Mouse (Mus musculus): Measurements from ENCODE around the gene Mrrf. TPM values are rescaled to one million over a fixed set of nuclear protein-coding genes. Genes with fewer than 3 reads are reported as not detected.
"Not testable (repeated sequence)": the region's sequence is repeated elsewhere in the genome, so short reads cannot be mapped to it uniquely, and the experiment has no call there.

The Mrrf gene
- polyA plus RNA-seq, 1 experiment from 2014 or later = 21.0 TPM

DNA sequence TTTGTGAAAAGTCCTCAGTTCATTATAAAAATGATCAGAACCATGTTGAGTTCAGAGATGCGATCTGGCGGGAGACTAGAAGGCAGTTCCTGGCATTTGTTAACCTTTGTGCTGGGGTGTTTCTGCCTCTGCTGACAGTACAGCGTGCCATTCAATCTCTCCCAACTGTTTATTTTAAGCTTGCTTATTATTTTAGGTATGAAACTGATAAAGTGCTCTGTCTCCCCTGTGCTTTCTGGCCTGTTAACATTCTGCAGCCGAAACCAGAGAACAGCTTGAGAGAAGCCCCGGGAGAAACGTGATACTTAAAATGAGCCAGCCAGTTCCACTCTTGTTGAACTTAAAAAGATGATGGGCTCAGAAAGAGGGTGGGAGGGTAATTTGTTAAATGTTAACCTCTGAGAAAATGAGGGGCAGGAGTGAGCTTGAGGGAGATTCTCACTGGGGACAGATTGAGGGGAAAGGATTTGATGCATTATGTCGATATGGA lies 12.7 kb downstream of the Mrrf start:
- Histone ChIP-seq H3K4me1 (replicated peaks; ENCODE audit: control insufficient read depth, insufficient read depth) (no peaks in the 10 kb centered on the region), H3K27me3 (ENCODE audit: control insufficient read depth, insufficient read depth, low read length) (no peaks in the 10 kb centered on the region), H3K9me3 (ENCODE audit: control insufficient read depth, low read length) (no peaks in the 10 kb centered on the region), H3K27ac (replicated peaks) (no peak overlapping the region), H3K9ac (ENCODE audit: low read length) (no peak overlapping the region), H3K36me3 (ENCODE audit: control insufficient read depth, insufficient read depth, low read length) (no peaks in the 10 kb centered on the region), H3K4me3 (ENCODE audit: low read depth, low read length) (no peak overlapping the region), H3K4me2 (replicated peaks; ENCODE audit: low read depth) (no peak overlapping the region)
- DNase-seq (ENCODE audit: low spot score) (no peak), ATAC-seq (ENCODE audit: low FRiP score, low TSS enrichment) (no peak)
- WGBS = 57% methylated on average over 7 of the region's 7 CpGs
- TF ChIP-seq CTCF (IDR thresholded peaks at IDR 0.05; ENCODE audit: low read depth) (no peak), EP300 (optimal IDR thresholded peaks at IDR 0.05) (no peak)

DNA sequence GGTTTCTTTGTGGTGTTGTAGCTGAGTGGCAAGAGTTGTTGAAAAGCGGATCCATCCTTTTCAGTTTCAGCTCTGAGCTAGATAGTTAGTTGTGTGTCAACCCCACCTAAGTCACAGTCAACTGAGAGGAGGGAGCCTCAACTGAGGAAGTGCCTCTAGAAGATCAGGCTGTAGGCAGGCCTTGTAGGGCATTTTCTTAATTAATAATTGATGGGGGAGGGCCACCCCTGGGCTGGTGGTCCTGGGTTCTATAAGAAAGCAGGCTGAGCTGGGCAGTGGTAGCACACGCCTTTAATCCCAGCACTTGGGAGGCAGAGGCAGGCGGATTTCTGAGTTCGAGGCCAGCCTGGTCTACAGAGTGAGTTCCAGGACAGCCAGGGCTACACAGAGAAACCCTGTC lies 16.2 kb downstream of the Mrrf start:
- 99% methylated on average over 4 of the region's 4 CpGs for WGBS
- H3K4me3 ChIP-seq (ENCODE audit: low read depth, low read length); DNase-seq (ENCODE audit: low spot score): not testable (repeated sequence)

DNA sequence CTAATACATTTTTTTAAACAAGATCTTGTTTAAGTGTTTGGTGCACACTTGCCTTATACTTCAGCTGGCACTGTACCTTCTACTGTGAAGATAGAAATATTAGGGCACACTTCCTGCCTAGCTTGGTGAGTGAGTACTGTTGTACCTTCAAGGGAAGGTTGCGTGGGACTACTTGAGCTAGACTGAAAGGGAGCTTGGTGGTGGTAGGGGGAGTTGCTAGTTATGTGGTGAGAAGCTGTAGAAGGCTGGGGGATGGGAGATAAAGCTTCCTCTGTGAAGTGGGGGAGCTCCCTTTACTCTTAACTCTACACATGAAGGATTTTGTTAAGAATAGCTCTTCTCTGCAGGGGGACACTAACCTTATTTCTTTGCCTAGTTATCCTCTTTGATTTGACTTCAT lies 21.3 kb downstream of the Mrrf start:
- Histone ChIP-seq H3K9me3 (ENCODE audit: control insufficient read depth, low read length) (no peaks in the 10 kb centered on the region), H3K4me3 (ENCODE audit: low read depth, low read length) (no peak overlapping the region), H3K27ac (replicated peaks) (no peak overlapping the region), H3K9ac (ENCODE audit: low read length) (no peak overlapping the region), H3K27me3 (ENCODE audit: control insufficient read depth, insufficient read depth, low read length) (no peaks in the 10 kb centered on the region), H3K36me3 (ENCODE audit: control insufficient read depth, insufficient read depth, low read length) (peaks cover 11% of the 10 kb centered on the region; the same call in 1 of the 2 replicates), H3K4me2 (replicated peaks; ENCODE audit: low read depth) (no peak overlapping the region), H3K4me1 (replicated peaks; ENCODE audit: control insufficient read depth, insufficient read depth) (no peaks in the 10 kb centered on the region)
- DNase-seq (ENCODE audit: low spot score) (no peak), ATAC-seq (ENCODE audit: low FRiP score, low TSS enrichment) (no peak)
- WGBS = 94% methylated on average over 1 of the region's 1 CpGs
- TF ChIP-seq EP300 (optimal IDR thresholded peaks at IDR 0.05) (no peak), CTCF (IDR thresholded peaks at IDR 0.05; ENCODE audit: low read depth) (no peak)

More for the DNA sequence above, 16.2 kb downstream of the Mrrf start:
- H3K9me3 ChIP-seq (ENCODE audit: control insufficient read depth, low read length); H3K27ac ChIP-seq (replicated peaks); ATAC-seq (ENCODE audit: low FRiP score, low TSS enrichment); H3K27me3 ChIP-seq (ENCODE audit: control insufficient read depth, insufficient read depth, low read length); H3K36me3 ChIP-seq (ENCODE audit: control insufficient read depth, insufficient read depth, low read length); H3K4me1 ChIP-seq (replicated peaks; ENCODE audit: control insufficient read depth, insufficient read depth); H3K9ac ChIP-seq (ENCODE audit: low read length); H3K4me2 ChIP-seq (replicated peaks; ENCODE audit: low read depth): not testable (repeated sequence)

DNA sequence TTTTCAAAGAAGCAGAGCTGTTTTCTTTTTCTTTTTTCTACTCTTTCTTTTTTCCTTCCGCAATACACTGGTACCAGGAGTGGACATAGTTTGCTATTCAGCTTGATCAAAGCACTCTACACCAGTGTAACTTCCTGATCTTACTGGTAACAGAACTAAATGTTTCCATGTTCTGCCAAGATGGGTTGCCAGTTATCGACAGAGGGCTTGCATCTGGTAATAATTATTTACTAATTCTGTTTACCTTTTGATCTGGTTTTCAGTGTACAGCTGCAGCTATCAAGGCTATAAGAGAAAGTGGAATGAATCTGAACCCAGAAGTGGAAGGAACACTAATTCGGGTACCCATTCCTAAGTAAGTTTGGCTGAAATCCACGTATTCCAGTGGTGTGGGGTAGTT lies 23.1 kb downstream of the Mrrf start:
- Histone ChIP-seq H3K36me3 (ENCODE audit: control insufficient read depth, insufficient read depth, low read length) (peaks cover 10% of the 10 kb centered on the region; the same call in 1 of the 2 replicates), H3K4me2 (replicated peaks; ENCODE audit: low read depth) (no peak overlapping the region), H3K27me3 (ENCODE audit: control insufficient read depth, insufficient read depth, low read length) (no peaks in the 10 kb centered on the region), H3K4me1 (replicated peaks; ENCODE audit: control insufficient read depth, insufficient read depth) (no peaks in the 10 kb centered on the region), H3K9ac (ENCODE audit: low read length) (no peak overlapping the region), H3K27ac (replicated peaks) (no peak overlapping the region), H3K9me3 (ENCODE audit: control insufficient read depth, low read length) (no peaks in the 10 kb centered on the region), H3K4me3 (ENCODE audit: low read depth, low read length) (no peak overlapping the region)
- DNase-seq (ENCODE audit: low spot score) = no peak
- no peak for ATAC-seq (ENCODE audit: low FRiP score, low TSS enrichment)
- 83% methylated on average over 4 of the region's 4 CpGs for WGBS
- no peak for TF ChIP-seq EP300 (optimal IDR thresholded peaks at IDR 0.05)
- TF ChIP-seq CTCF (IDR thresholded peaks at IDR 0.05; ENCODE audit: low read depth) = no peak

- no peak overlapping the region for H3K4me2 ChIP-seq (replicated peaks; ENCODE audit: low read depth)
- no peaks in the 10 kb centered on the region for H3K9me3 ChIP-seq (ENCODE audit: control insufficient read depth, low read length)
- H3K4me3 ChIP-seq (ENCODE audit: low read depth, low read length) = no peak overlapping the region
- TF ChIP-seq EP300 (optimal IDR thresholded peaks at IDR 0.05) (no peak), CTCF (IDR thresholded peaks at IDR 0.05; ENCODE audit: low read depth) (no peak)
- no peak for DNase-seq (ENCODE audit: low spot score)
- no peak overlapping the region for H3K9ac ChIP-seq (ENCODE audit: low read length)
- 63% methylated on average over 1 of the region's 1 CpGs for WGBS
- no peak for ATAC-seq (ENCODE audit: low FRiP score, low TSS enrichment)
- peaks cover 2% of the 10 kb centered on the region; the same call in 1 of the 2 replicates for H3K36me3 ChIP-seq (ENCODE audit: control insufficient read depth, insufficient read depth, low read length)
- H3K4me1 ChIP-seq (replicated peaks; ENCODE audit: control insufficient read depth, insufficient read depth) = no peaks in the 10 kb centered on the region
- no peak overlapping the region for H3K27ac ChIP-seq (replicated peaks)
- no peaks in the 10 kb centered on the region for H3K27me3 ChIP-seq (ENCODE audit: control insufficient read depth, insufficient read depth, low read length)
These were observed 31.9 kb downstream of the Mrrf start for GRCm38 (mm10) chr2:36167990-36168618.

DNA sequence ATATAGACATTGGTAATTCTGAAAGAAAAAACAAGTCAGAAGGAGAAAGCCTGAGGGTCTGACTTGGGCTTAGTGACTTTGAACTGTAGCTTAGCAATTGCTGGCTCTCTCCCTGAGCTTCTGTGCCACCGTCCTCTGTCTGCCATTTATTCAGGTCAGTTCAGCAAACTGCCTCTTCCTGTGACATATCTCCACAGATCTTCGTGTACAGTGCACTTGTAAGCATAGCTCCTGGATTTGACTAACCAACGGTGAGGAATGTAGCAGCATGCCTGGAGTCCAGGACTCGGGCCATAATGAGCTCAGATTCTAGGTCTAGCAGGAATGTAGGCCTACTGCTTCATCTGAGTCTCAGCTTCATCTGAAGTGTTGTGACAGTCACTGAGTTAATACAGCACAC lies 33.0 kb downstream of the Mrrf start:
- H3K9me3 ChIP-seq (ENCODE audit: control insufficient read depth, low read length) = no peaks in the 10 kb centered on the region
- TF ChIP-seq EP300 (optimal IDR thresholded peaks at IDR 0.05) = no peak
- TF ChIP-seq CTCF (IDR thresholded peaks at IDR 0.05; ENCODE audit: low read depth) = no peak
- H3K27me3 ChIP-seq (ENCODE audit: control insufficient read depth, insufficient read depth, low read length) = no peaks in the 10 kb centered on the region
- no peak overlapping the region for H3K4me3 ChIP-seq (ENCODE audit: low read depth, low read length)
- ATAC-seq (ENCODE audit: low FRiP score, low TSS enrichment) = no peak
- no peak overlapping the region for H3K27ac ChIP-seq (replicated peaks)
- no peaks in the 10 kb centered on the region for H3K4me1 ChIP-seq (replicated peaks; ENCODE audit: control insufficient read depth, insufficient read depth)
- H3K9ac ChIP-seq (ENCODE audit: low read length) = no peak overlapping the region
- 69% methylated on average over 4 of the region's 4 CpGs for WGBS
- no peak for DNase-seq (ENCODE audit: low spot score)
- peaks cover 2% of the 10 kb centered on the region; the same call in 1 of the 2 replicates for H3K36me3 ChIP-seq (ENCODE audit: control insufficient read depth, insufficient read depth, low read length)
- no peak overlapping the region for H3K4me2 ChIP-seq (replicated peaks; ENCODE audit: low read depth)
